Mouse (Mus musculus): ENCODE measurements around the gene Glyatl3. TPM values are rescaled to one million over a fixed set of nuclear protein-coding genes. Genes with fewer than 3 reads are reported as not detected.

The Glyatl3 gene
- total RNA-seq, 1 experiment from 2014 or later, result not detected

DNA sequence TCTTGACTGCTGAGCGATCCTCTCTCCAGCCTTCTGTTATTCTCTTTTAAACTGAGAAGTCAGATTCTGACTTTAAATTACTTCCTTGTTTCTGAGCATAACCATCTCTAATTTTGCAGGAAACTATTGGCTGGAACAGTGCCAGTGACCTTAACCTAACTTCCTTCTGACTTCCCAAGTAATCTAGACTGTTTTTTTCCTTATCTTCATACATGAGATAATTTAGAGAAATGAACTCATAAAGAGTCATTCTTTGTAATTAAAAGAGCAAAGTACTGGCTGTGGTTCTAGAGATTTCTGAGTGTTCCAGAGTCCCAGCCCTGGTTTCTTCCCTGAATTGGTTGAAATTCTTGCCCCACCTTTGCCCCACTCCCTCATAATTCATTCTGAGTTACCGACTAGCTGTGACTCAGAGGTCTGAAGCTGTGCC, 40.6 kb downstream of the Glyatl3 start:
- ATAC-seq (ENCODE audit: extremely low read depth, insufficient number of reproducible peaks, low FRiP score, poor library complexity, severe bottlenecking), result no peak

DNA sequence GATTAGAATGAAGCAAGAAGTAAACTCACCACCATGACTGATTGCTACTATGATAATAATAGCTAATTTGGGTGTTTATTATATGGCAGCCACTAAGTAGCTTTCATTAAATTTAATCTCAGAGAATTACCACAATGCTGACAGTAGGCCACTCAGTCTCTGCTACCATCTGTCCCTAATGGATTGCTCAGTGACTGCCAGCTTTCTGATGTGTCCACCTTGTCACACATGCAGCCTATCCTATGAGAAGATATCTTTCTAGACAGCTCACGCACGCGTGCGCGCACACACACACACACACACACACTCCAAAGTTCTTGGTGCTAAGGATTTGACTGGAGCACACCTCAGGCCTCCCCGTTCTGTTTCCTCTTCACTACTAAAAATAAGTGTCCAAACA, 41.5 kb downstream of the Glyatl3 start:
- no peak for ATAC-seq (ENCODE audit: extremely low read depth, insufficient number of reproducible peaks, low FRiP score, poor library complexity, severe bottlenecking)

DNA sequence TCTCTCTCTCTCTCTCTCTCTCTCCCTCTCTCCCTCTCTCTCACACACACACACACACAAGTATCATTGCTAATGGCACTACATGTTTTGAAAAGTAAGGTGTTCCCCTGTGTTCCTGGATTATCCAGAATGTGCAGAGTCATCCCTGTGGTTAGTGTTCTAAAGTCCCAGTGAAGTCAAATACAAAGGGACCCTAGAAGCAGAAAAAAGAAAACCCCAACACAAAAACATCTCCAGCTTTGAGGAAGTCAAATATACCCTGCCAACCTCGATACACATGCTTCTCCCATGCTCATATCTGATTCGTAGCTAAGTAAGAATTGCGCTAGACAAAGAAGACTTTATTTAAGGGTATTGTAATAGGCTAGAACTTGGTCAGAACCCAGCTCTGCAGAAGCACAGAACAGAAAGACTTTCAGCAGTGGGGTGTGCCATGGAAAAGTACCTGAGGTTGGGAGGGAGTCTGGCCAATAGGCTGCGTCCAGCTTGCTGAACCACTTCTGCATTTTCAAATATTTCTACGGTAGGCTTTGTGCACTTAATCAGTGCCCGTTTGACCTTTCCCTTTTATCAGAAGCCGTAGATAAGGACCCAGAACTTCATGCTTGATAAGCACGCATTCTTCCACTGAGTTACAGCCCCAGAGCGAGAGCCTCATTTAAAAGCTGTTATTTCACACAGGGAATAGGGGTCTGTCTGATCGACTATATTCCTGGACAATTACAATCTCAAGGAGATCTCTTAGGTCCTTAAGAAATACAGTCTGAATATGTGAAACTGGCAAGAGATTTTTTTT, 45.0 kb downstream of the Glyatl3 start:
- ATAC-seq (ENCODE audit: extremely low read depth, insufficient number of reproducible peaks, low FRiP score, poor library complexity, severe bottlenecking), result no peak

DNA sequence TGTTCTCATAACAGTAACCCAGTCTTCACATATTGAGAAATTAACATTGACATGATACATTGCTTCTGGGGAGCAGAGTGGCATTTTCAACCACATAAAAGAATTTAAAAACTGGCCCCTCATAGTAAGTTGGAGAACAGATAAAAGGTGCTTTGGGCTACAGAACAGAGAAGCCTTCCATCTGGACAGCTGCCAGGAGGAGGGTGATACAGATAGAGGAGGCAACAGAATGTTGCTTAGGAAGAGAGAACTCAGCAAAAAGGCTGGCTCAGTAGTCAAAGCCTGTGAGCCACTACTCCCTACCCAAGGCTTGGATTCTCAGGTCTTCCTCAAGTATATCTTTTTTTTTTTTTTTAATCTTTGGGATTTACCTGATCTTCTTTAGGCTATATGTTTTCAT, 59.1 kb downstream of the Glyatl3 start:
- no peak for ATAC-seq (ENCODE audit: extremely low read depth, insufficient number of reproducible peaks, low FRiP score, poor library complexity, severe bottlenecking)

Other genes starting within 250 kb of the Glyatl3 start
- gene Esp1, start 187.2 kb downstream of the Glyatl3 start, total RNA-seq (2017), result not detected in 2 replicates
- gene Crisp2, start 107.3 kb downstream of the Glyatl3 start, total RNA-seq (2017), result not detected in 2 replicates
- 0.58 TPM in 1 of 2 replicates, not detected in the other for gene Rhag, start 103.2 kb downstream of the Glyatl3 start, total RNA-seq (2017)
- 1.8 TPM in 1 of 2 replicates, not detected in the other for gene 9130008F23Rik, start 33.8 kb downstream of the Glyatl3 start, total RNA-seq (2017)
- gene Mut, start 20.3 kb upstream of the Glyatl3 start, total RNA-seq (2017), result 14.9 and 20.1 TPM in 2 replicates
- gene Cenpq, start 20.7 kb upstream of the Glyatl3 start, total RNA-seq (2017), result 23.9 and 25.5 TPM in 2 replicates

All from neutrophil, adult 5-6 weeks (primary cell).